Mouse (Mus musculus) frontal cortex, adult (tissue): ENCODE measurements at regions not wholly inside any gene's neighbourhood (a gene's known extent, or its start where the extent isn't known, plus 50 kb on each side); places are given as distances from the start of the nearest gene placed in this dataset.

ENCODE experiments used
- ATAC-seq: cut with Nextera tagmentation; 2 replicates; pipeline ENCODE4 v1.9.2; 2017; ENCODE audit warnings: mild to moderate bottlenecking, moderate library complexity, mixed read lengths; ENCODE audit not compliant: low TSS enrichment

- peak; percentile 93 for ATAC-seq
Measured at GRCm38 (mm10) chr19:15800856-15801706, 146.1 kb downstream of the Psat1 start.

- ATAC-seq: no peak
Measured at GRCm38 (mm10) chr19:15796466-15796865, 150.7 kb downstream of the Psat1 start.

GRCm38 (mm10) chr19:15791942-15792341, 155.2 kb downstream of the Psat1 start:
- ATAC-seq: no peak

GRCm38 (mm10) chr19:15791264-15791913, 155.7 kb downstream of the Psat1 start:
- no peak for ATAC-seq

- peak; percentile 27; the same call in 1 of the 2 replicates for ATAC-seq
Measured at GRCm38 (mm10) chr19:15790620-15791263, 156.4 kb downstream of the Psat1 start.

- no peak for ATAC-seq
Measured at GRCm38 (mm10) chr19:15789741-15790140, 157.4 kb downstream of the Psat1 start.

GRCm38 (mm10) chr19:15784644-15785043, 162.5 kb downstream of the Psat1 start:
- ATAC-seq: no peak

GRCm38 (mm10) chr19:15769651-15770050, 177.5 kb downstream of the Psat1 start:
- ATAC-seq: no peak

GRCm38 (mm10) chr19:15761086-15761485, 186.1 kb downstream of the Psat1 start:
- no peak for ATAC-seq

GRCm38 (mm10) chr19:15745026-15745777, 201.9 kb downstream of the Psat1 start:
- ATAC-seq: no peak

- no peak for ATAC-seq
Measured at GRCm38 (mm10) chr19:15736200-15736599, 210.9 kb downstream of the Psat1 start.

GRCm38 (mm10) chr19:15726785-15727406, 220.2 kb downstream of the Psat1 start:
- no peak for ATAC-seq

GRCm38 (mm10) chr19:15692379-15693023, 254.6 kb downstream of the Psat1 start:
- peak; percentile 23; the same call in 1 of the 2 replicates for ATAC-seq

GRCm38 (mm10) chr19:15669996-15670395, 277.1 kb downstream of the Psat1 start:
- ATAC-seq: no peak

GRCm38 (mm10) chr19:15669541-15669940, 277.6 kb downstream of the Psat1 start:
- no peak for ATAC-seq

- ATAC-seq: no peak; the same call in 1 of the 2 replicates
Measured at GRCm38 (mm10) chr19:15668624-15669016, 278.5 kb downstream of the Psat1 start.

- ATAC-seq: peak; percentile 27; the same call in 1 of the 2 replicates
Measured at GRCm38 (mm10) chr19:15667889-15668623, 279.1 kb downstream of the Psat1 start.

GRCm38 (mm10) chr19:15663659-15664255, 283.4 kb downstream of the Psat1 start:
- no peak for ATAC-seq

GRCm38 (mm10) chr19:15658611-15659010, 288.5 kb downstream of the Psat1 start:
- ATAC-seq: no peak

- no peak for ATAC-seq
Measured at GRCm38 (mm10) chr19:15657846-15658245, 289.3 kb downstream of the Psat1 start.
